Mouse (Mus musculus): ENCODE data around the gene Zp3.

DNA sequence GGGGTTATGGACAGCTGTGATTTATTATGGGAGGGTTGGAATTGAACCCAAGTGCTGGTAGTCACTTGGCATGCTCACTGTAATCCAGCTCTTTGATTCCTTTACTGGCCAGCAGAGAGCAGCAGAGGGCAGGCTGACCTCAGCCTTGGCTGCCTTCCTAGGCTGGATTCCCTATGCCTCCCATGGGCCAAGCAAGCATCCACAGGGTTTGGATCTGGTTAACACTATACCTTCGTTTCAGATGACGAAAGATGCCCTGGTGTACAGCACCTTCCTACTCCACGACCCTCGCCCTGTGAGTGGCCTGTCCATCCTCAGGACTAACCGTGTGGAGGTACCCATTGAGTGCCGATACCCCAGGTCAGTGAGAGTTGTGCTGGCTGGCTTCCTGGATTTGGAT lies 2.5 kb downstream of the Zp3 start:
- TF ChIP-seq CTCF (IDR thresholded peaks at IDR 0.05; ENCODE audit: low read depth): peak; percentile 88
- no peak for TF ChIP-seq EP300 (IDR thresholded peaks at IDR 0.05; ENCODE audit: low read depth)
